Mouse (Mus musculus): ENCODE data around the gene Adam23. TPM values are rescaled to one million over a fixed set of nuclear protein-coding genes. Genes with fewer than 3 reads are reported as not detected.
A peak's percentile ranks its signal among the peaks of the same experiment; 100 is the strongest.
"Not testable (repeated sequence)": the region's sequence is repeated elsewhere in the genome, so short reads cannot be mapped to it uniquely, and the experiment has no call there.

Gene Adam23
- polyA plus RNA-seq, 2 experiments, result 4.3 to 7.9 TPM

DNA sequence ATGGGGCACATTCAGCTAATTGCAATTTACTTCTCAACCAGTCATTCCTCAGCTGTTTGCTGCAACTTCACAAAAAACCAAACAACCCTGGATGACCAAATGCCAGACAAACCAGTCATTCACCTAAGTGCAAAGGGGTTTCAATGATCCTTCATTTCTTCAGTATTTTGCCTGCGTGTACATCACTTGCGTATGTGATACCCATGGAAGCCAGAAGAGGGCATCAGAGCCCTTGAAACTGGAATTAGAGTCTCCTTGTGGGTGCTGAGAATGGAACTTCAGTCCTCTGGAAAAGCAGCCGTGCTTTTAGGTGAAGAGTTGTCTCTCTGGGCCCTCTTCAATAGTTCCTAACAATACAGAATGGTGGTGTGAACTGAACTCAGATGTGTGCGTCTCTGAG is 163.9 kb downstream of the Adam23 start:
- DNase-seq (ENCODE audit: low spot score) (no peak), ATAC-seq (ENCODE audit: low FRiP score, low read depth) (no peak)
- Histone ChIP-seq H3K27ac (replicated peaks; ENCODE audit: low read depth, low read length) (no peak overlapping the region), H3K4me2 (replicated peaks; ENCODE audit: low read depth, low read length, severe bottlenecking) (no peak overlapping the region), H3K4me3 (replicated peaks; ENCODE audit: low read length) (no peak overlapping the region), H3K27me3 (ENCODE audit: control insufficient read depth, insufficient read depth, low read length) (no peaks in the 10 kb centered on the region), H3K36me3 (ENCODE audit: control insufficient read depth, insufficient read depth, low read length) (no peaks in the 10 kb centered on the region), H3K4me1 (ENCODE audit: control insufficient read depth, insufficient read depth, low read length) (no peaks in the 10 kb centered on the region), H3K9ac (ENCODE audit: low read depth, low read length, severe bottlenecking) (no peak overlapping the region), H3K9me3 (ENCODE audit: control insufficient read depth, low read length) (no peaks in the 10 kb centered on the region)
- no peak for TF ChIP-seq POLR2A (IDR thresholded peaks at IDR 0.05; ENCODE audit: borderline replicate concordance, extremely low read depth, insufficient read depth, insufficient read length)
- 88% methylated on average over 4 of the region's 4 CpGs for WGBS

DNA sequence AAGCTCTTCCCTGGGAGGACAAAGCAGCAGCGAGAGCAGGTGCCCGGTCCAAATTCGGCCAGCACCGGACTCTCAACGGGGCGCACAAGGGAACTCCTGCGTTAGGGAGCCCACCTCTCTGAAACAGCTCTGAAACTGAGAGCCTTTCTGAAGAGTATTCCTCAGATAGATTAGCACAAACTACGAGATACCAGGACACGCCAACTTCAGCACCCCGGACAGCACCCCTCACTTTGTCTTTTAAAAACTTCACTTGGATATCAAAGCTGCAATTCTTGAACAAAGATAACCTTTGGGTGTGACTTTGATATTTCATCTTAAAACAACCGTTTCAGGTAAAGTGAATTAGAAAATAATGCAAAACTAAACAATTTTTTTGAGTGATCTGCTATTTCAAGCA is 168.9 kb downstream of the Adam23 start:
- H3K9ac ChIP-seq (ENCODE audit: low read depth, low read length, severe bottlenecking), result no peak overlapping the region
- ATAC-seq (ENCODE audit: low FRiP score, low read depth) (no peak), DNase-seq (ENCODE audit: low spot score) (peak; percentile 89)
- no peaks in the 10 kb centered on the region for H3K27me3 ChIP-seq (ENCODE audit: control insufficient read depth, insufficient read depth, low read length)
- H3K4me2 ChIP-seq (replicated peaks; ENCODE audit: low read depth, low read length, severe bottlenecking), result no peak overlapping the region
- no peak overlapping the region for H3K4me3 ChIP-seq (replicated peaks; ENCODE audit: low read length)
- no peak for TF ChIP-seq POLR2A (IDR thresholded peaks at IDR 0.05; ENCODE audit: borderline replicate concordance, extremely low read depth, insufficient read depth, insufficient read length)
- no peak overlapping the region for H3K27ac ChIP-seq (replicated peaks; ENCODE audit: low read depth, low read length)
- WGBS, result under 1% methylated on average over 11 of the region's 11 CpGs
- no peaks in the 10 kb centered on the region for H3K4me1 ChIP-seq (ENCODE audit: control insufficient read depth, insufficient read depth, low read length)
- no peaks in the 10 kb centered on the region for H3K36me3 ChIP-seq (ENCODE audit: control insufficient read depth, insufficient read depth, low read length)
- H3K9me3 ChIP-seq (ENCODE audit: control insufficient read depth, low read length), result no peaks in the 10 kb centered on the region

DNA sequence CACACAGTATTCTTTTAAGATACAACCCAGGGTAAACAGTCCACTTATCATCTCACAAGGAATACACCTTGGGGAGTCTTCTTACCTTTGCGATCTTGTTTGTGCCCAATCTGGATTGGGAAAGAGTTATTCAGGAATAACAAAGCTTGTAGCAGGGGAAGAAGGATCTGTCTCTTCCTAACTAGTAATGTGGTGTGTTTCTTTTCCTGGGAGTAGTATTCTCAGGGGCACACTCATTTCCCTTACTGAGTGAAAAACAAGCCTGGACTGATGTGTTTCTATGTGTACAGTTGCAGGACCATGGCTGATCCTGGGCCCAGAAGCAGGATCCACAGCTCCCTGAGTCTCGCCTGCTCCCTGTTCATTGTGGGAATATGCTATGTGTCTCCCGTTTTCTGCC is 170.0 kb downstream of the Adam23 start, which contains the start of gene Gm39653:
TSS of gene Gm39653 (plus strand) at position 301 of the 400 bp plus-strand sequence.
- no peak within 1 kb of the TSS for H3K4me3 ChIP-seq (replicated peaks; ENCODE audit: low read length)
- no peak within 1 kb of the TSS for H3K27ac ChIP-seq (replicated peaks; ENCODE audit: low read depth, low read length)
- 74% methylated on average over 3 of the region's 3 CpGs for WGBS
- no peak within 1 kb of the TSS for H3K9ac ChIP-seq (ENCODE audit: low read depth, low read length, severe bottlenecking)
- no peaks in the 10 kb centered on the region for H3K9me3 ChIP-seq (ENCODE audit: control insufficient read depth, low read length)
- H3K27me3 ChIP-seq (ENCODE audit: control insufficient read depth, insufficient read depth, low read length), result no peaks in the 10 kb centered on the region
- no peak for DNase-seq (ENCODE audit: low spot score)
- no peak for ATAC-seq (ENCODE audit: low FRiP score, low read depth)
- H3K4me1 ChIP-seq (ENCODE audit: control insufficient read depth, insufficient read depth, low read length), result no peaks in the 10 kb centered on the region
- H3K36me3 ChIP-seq (ENCODE audit: control insufficient read depth, insufficient read depth, low read length), result no peaks in the 10 kb centered on the region
- no peak for TF ChIP-seq POLR2A (IDR thresholded peaks at IDR 0.05; ENCODE audit: borderline replicate concordance, extremely low read depth, insufficient read depth, insufficient read length)
- H3K4me2 ChIP-seq (replicated peaks; ENCODE audit: low read depth, low read length, severe bottlenecking), result no peak within 1 kb of the TSS

DNA sequence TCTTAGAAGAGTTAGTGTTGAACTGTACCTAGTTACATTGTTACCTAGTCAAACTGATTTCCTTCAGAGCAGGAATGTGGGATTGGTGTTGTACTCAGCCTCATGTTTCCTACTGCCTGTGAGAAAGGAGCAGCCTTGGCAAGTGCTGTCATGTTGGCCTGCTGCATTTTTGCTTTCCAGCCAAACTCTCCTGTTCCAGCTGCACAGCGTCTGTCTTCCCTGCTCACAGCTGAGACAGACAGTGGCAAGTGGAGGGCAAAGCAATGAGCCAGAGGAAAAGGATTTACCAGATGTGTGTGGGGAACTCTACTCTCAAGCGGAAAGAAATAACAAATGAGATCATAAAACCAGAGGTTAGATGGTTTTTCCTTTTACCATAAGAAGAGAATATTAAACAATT is 182.5 kb downstream of the Adam23 start:
- Histone ChIP-seq H3K4me2 (replicated peaks; ENCODE audit: low read depth, low read length, severe bottlenecking) (no peak overlapping the region), H3K9me3 (ENCODE audit: control insufficient read depth, low read length) (no peaks in the 10 kb centered on the region), H3K4me3 (replicated peaks; ENCODE audit: low read length) (no peak overlapping the region), H3K36me3 (ENCODE audit: control insufficient read depth, insufficient read depth, low read length) (no peaks in the 10 kb centered on the region), H3K9ac (ENCODE audit: low read depth, low read length, severe bottlenecking) (no peak overlapping the region), H3K27ac (replicated peaks; ENCODE audit: low read depth, low read length) (no peak overlapping the region), H3K27me3 (ENCODE audit: control insufficient read depth, insufficient read depth, low read length) (no peaks in the 10 kb centered on the region), H3K4me1 (ENCODE audit: control insufficient read depth, insufficient read depth, low read length) (no peaks in the 10 kb centered on the region)
- peak; percentile 80 for ATAC-seq (ENCODE audit: low FRiP score, low read depth)
- peak; percentile 69 for DNase-seq (ENCODE audit: low spot score)
- WGBS, result 20% methylated on average over 2 of the region's 2 CpGs
- TF ChIP-seq POLR2A (IDR thresholded peaks at IDR 0.05; ENCODE audit: borderline replicate concordance, extremely low read depth, insufficient read depth, insufficient read length), result no peak

DNA sequence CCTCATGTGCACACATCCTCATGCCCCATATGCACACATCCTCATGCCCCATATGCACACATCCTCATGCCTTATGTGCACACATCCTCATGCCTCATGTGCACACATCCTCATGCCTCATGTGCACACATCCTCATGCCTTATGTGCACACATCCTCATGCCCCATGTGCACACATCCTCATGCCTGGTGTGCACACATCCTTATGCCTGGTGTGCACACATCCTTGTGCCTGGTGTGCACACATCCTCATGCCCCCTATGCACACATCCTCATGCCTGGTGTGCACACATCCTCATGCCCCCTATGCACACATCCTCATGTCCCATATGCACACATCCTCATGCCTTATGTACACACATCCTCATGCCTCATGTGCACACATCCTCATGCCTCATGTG is 184.7 kb downstream of the Adam23 start:
- not testable (repeated sequence) for H3K9me3 ChIP-seq (ENCODE audit: control insufficient read depth, low read length); H3K27ac ChIP-seq (replicated peaks; ENCODE audit: low read depth, low read length); H3K36me3 ChIP-seq (ENCODE audit: control insufficient read depth, insufficient read depth, low read length); H3K9ac ChIP-seq (ENCODE audit: low read depth, low read length, severe bottlenecking); DNase-seq (ENCODE audit: low spot score); H3K4me3 ChIP-seq (replicated peaks; ENCODE audit: low read length); H3K4me1 ChIP-seq (ENCODE audit: control insufficient read depth, insufficient read depth, low read length); ATAC-seq (ENCODE audit: low FRiP score, low read depth); H3K27me3 ChIP-seq (ENCODE audit: control insufficient read depth, insufficient read depth, low read length); H3K4me2 ChIP-seq (replicated peaks; ENCODE audit: low read depth, low read length, severe bottlenecking)

DNA sequence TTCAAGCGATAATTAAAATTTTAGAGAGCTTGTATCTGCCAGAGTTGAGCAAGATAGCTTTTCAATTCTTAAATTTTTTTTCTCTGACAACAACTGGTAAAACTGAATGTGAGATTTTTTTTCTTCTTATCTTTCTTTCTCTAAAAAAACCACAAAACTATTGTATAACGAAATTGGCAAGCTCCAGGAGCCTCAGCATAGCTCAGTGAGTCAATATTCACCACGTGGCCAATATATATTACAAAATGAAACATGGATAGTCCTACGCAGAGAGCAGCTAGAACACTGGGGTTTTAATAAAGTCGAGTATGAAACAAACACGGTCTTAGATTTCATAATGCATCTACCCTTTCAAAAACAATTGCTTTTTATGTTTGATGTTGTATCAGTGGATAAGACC is 194.2 kb downstream of the Adam23 start:
- H3K4me1 ChIP-seq (ENCODE audit: control insufficient read depth, insufficient read depth, low read length), result no peaks in the 10 kb centered on the region
- no peaks in the 10 kb centered on the region for H3K9me3 ChIP-seq (ENCODE audit: control insufficient read depth, low read length)
- no peak overlapping the region for H3K9ac ChIP-seq (ENCODE audit: low read depth, low read length, severe bottlenecking)
- no peak overlapping the region for H3K27ac ChIP-seq (replicated peaks; ENCODE audit: low read depth, low read length)
- no peak for DNase-seq (ENCODE audit: low spot score)
- H3K4me3 ChIP-seq (replicated peaks; ENCODE audit: low read length), result no peak overlapping the region
- no peak overlapping the region for H3K4me2 ChIP-seq (replicated peaks; ENCODE audit: low read depth, low read length, severe bottlenecking)
- no peak for TF ChIP-seq POLR2A (IDR thresholded peaks at IDR 0.05; ENCODE audit: borderline replicate concordance, extremely low read depth, insufficient read depth, insufficient read length)
- no peak for ATAC-seq (ENCODE audit: low FRiP score, low read depth)
- no peaks in the 10 kb centered on the region for H3K27me3 ChIP-seq (ENCODE audit: control insufficient read depth, insufficient read depth, low read length)
- WGBS, result 76% methylated on average over 6 of the region's 6 CpGs
- no peaks in the 10 kb centered on the region for H3K36me3 ChIP-seq (ENCODE audit: control insufficient read depth, insufficient read depth, low read length)

Other genes starting within 250 kb of the Adam23 start
- 0.29 and 0.33 TPM in 2 replicates for gene Gpr1, start 231.3 kb upstream of the Adam23 start, polyA plus RNA-seq (2012; rRNA removed)
- 0.10 and 0.34 TPM in 2 replicates for gene Gpr1, start 231.3 kb upstream of the Adam23 start, polyA plus RNA-seq (2014; fragmentation: Nextera tagmentation; extraction: Ambion mirVana)
- gene Zdbf2, start 172.6 kb upstream of the Adam23 start, polyA plus RNA-seq (2012; rRNA removed), result 7.8 and 8.5 TPM in 2 replicates
- gene Zdbf2, start 172.6 kb upstream of the Adam23 start, polyA plus RNA-seq (2014; fragmentation: Nextera tagmentation; extraction: Ambion mirVana), result 14.3 and 18.0 TPM in 2 replicates
- gene Gm39653, start 170.1 kb downstream of the Adam23 start, polyA plus RNA-seq (2012; rRNA removed), result not detected in 2 replicates
- not detected in 2 replicates for gene Gm39653, start 170.1 kb downstream of the Adam23 start, polyA plus RNA-seq (2014; fragmentation: Nextera tagmentation; extraction: Ambion mirVana)
- gene Dytn, start 241.0 kb downstream of the Adam23 start, polyA plus RNA-seq (2012; rRNA removed), result not detected in 2 replicates
- gene Dytn, start 241.0 kb downstream of the Adam23 start, polyA plus RNA-seq (2014; fragmentation: Nextera tagmentation; extraction: Ambion mirVana), result not detected in 2 replicates

Data from limb, embryonic 14.5 days (tissue).